Mouse (Mus musculus) hindbrain, embryonic 13.5 days (tissue): ENCODE data around the gene Mrap. TPM values are rescaled to one million over a fixed set of nuclear protein-coding genes. Genes with fewer than 3 reads are reported as not detected.

Experiments used
- ATAC-seq: fragments of 200-750 bp; cut with Nextera tagmentation; 2 replicates; pipeline ENCODE4 v1.8.0; 2017; ENCODE audit warnings: moderate TSS enrichment; ENCODE audit not compliant: low FRiP score
- H3K27ac ChIP-seq: fragments of 300-500 bp; sonication (generic); 2 replicates; pipeline ENCODE4 v1.5.1; 2015; ENCODE audit warnings: inconsistent platforms, mild to moderate bottlenecking, moderate library complexity
- H3K27me3 ChIP-seq: fragments of 300-500 bp; sonication (generic); 2 replicates; pipeline ENCODE4 v1.6.1; 2015; ENCODE audit warnings: mild to moderate bottlenecking, inconsistent platforms
- H3K36me3 ChIP-seq: fragments of 300-500 bp; sonication (generic); 2 replicates; pipeline ENCODE4 v1.6.1; 2015; ENCODE audit warnings: mild to moderate bottlenecking, inconsistent platforms
- H3K4me1 ChIP-seq: fragments of 300-500 bp; sonication (generic); replicated peaks from 2 replicates; pipeline ENCODE4 v1.6.1; 2015; ENCODE audit warnings: inconsistent platforms
- H3K4me2 ChIP-seq: fragments of 300-500 bp; sonication (generic); 2 replicates; pipeline ENCODE4 v1.6.1; 2015; ENCODE audit warnings: inconsistent platforms, mild to moderate bottlenecking, moderate library complexity
- H3K4me3 ChIP-seq: fragments of 300-500 bp; sonication (generic); 2 replicates; pipeline ENCODE4 v1.5.1; 2015; ENCODE audit warnings: mild to moderate bottlenecking, inconsistent platforms
- H3K9ac ChIP-seq: fragments of 300-500 bp; sonication (generic); 2 replicates; pipeline ENCODE4 v1.6.1; 2015; ENCODE audit warnings: mild to moderate bottlenecking, inconsistent platforms
- H3K9me3 ChIP-seq: fragments of 300-500 bp; sonication (generic); 2 replicates; pipeline ENCODE4 v1.6.1; 2016; ENCODE audit warnings: inconsistent platforms
- WGBS: fragments of 180-500 bp; shearing (Covaris S2); methylation state at CpG from one replicate; pipeline ENCODE4 v1.1.7; 2015; 5-methylcytosine and 5-hydroxymethylcytosine counted together
- polyA plus RNA-seq: library from polyadenylated mRNA; unstranded; fragments of >200 nt; fragmentation: Nextera tagmentation; extraction: Ambion mirVana; gene quantifications from 2 replicates; pipeline ENCODE4 v1.2.1, GENCODE M21; 2015

Gene Mrap
- polyA plus RNA-seq, 1 experiment from 2014 or later, result not detected

- H3K4me1 ChIP-seq, result no peaks in the 10 kb centered on the region
- no peak overlapping the region for H3K4me2 ChIP-seq
- H3K27ac ChIP-seq, result no peak overlapping the region
- no peaks in the 10 kb centered on the region for H3K27me3 ChIP-seq
- H3K9ac ChIP-seq, result no peak overlapping the region
- no peaks in the 10 kb centered on the region for H3K9me3 ChIP-seq
- ATAC-seq, result no peak
- H3K36me3 ChIP-seq, result peaks cover 98% of the 10 kb centered on the region
- no peak overlapping the region for H3K4me3 ChIP-seq
Observed at GRCm38 (mm10) chr16:90794708-90795107, 56.7 kb downstream of the Mrap start.

DNA sequence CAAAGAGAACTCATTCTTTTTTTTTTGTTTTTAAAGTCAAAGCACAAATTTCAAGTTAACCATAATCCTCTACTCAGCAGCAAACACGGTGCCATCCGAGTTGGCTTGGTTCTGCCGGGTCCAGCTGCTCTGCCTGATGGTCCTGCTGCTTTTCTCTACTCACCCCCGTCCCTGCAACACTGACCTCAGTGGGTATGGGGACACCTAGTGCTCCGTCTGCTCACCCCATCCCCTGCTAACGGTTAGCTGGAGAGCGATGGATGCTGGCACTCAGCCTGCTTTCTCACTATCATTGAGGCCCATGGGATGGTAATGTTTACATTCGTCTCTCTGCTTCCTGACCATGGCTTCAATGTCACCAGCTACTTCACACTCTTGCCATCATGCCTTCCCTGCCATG lies 60.4 kb downstream of the Mrap start:
- peaks cover 92% of the 10 kb centered on the region for H3K36me3 ChIP-seq
- no peak overlapping the region for H3K9ac ChIP-seq
- H3K4me2 ChIP-seq, result no peak overlapping the region
- no peaks in the 10 kb centered on the region for H3K27me3 ChIP-seq
- H3K27ac ChIP-seq, result no peak overlapping the region
- H3K9me3 ChIP-seq, result no peaks in the 10 kb centered on the region
- no peak overlapping the region for H3K4me3 ChIP-seq
- H3K4me1 ChIP-seq, result no peaks in the 10 kb centered on the region
- no peak for ATAC-seq
- 90% methylated on average over 8 of the region's 8 CpGs for WGBS

DNA sequence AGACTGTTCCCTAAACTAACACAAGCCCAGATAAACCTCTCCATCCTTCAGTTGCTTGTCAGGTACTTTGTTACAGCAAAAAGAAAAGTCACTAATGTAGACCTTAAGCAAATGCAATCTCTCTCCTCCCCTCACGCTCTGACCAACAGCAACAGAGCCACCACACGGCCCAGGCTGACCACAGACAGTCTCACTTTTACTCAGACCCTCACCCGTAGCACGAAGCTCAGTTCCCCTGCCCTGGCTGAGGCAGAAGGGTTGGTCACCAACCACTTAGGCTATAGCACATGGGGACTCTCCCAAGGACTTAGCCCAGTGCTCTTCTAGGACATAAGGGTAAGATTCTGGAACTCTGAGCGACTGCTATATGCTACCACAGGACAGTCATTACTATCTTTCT lies 60.8 kb downstream of the Mrap start:
- Histone ChIP-seq H3K9me3 (no peaks in the 10 kb centered on the region), H3K4me3 (no peak overlapping the region), H3K27me3 (no peaks in the 10 kb centered on the region), H3K27ac (no peak overlapping the region), H3K4me1 (no peaks in the 10 kb centered on the region), H3K9ac (no peak overlapping the region), H3K4me2 (no peak overlapping the region), H3K36me3 (peaks cover 93% of the 10 kb centered on the region)
- 92% methylated on average over 5 of the region's 5 CpGs for WGBS
- no peak for ATAC-seq

Other genes starting within 250 kb of the Mrap start
- 28.2 and 30.2 TPM in 2 replicates for gene Mis18a, start 10.8 kb upstream of the Mrap start, polyA plus RNA-seq
- 8.1 and 9.6 TPM in 2 replicates for gene Urb1, start 72.2 kb downstream of the Mrap start, polyA plus RNA-seq
- 2.5 and 3.2 TPM in 2 replicates for gene Eva1c, start 88.5 kb downstream of the Mrap start, polyA plus RNA-seq
- gene Cfap298, start 196.9 kb downstream of the Mrap start, polyA plus RNA-seq, result 47.4 and 57.4 TPM in 2 replicates